In the genomic region with DNA sequence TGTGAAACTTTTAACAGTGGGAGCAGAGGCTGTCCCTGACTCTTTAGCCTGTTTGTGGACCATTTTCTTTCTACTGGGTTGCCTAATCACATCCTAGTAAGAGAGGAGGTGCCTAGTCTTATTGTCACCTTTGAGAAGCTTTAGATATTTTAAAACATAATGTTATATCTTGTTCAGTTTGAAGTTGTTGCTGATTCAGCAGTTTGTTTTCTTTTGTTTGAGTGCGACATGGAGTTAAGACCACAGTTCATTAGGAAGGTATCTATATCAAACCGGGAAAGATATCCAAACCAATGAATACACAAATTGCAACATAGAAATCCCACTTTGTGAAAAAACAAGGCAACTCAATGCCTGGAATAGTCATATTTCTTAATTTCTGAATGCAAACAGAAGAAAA, we compare ENCODE assay signal across 31 mouse cellular contexts.
"Had no signal": no experiment of that assay in that cellular context is flagged by ENCODE, and none has a peak within 500 bp of the region (broad histone marks: within the 10 kb centered on the region; RNA-seq: fewer than 3 reads in every experiment).

No protein-coding gene starts in this region.

- H3K4me1 ChIP-seq: limb, embryonic 12.5 days; limb, embryonic 13.5 days; limb, embryonic 15.5 days; liver, embryonic 12.5 days; liver, embryonic 13.5 days; liver, embryonic 15.5 days; lung, embryonic 15.5 days; megakaryocyte, embryonic 14.5 days; midbrain, embryonic 10.5 days; midbrain, embryonic 12.5 days; midbrain, embryonic 13.5 days; midbrain, embryonic 15.5 days; neural tube, embryonic 12.5 days had no signal

- H3K36me3 ChIP-seq: limb, embryonic 12.5 days; limb, embryonic 13.5 days; limb, embryonic 15.5 days; liver, embryonic 12.5 days; liver, embryonic 13.5 days; liver, embryonic 15.5 days; lung, embryonic 15.5 days; midbrain, embryonic 10.5 days; midbrain, embryonic 12.5 days; midbrain, embryonic 13.5 days; midbrain, embryonic 15.5 days; neural tube, embryonic 12.5 days had no signal

- H3K4me3 ChIP-seq: left cerebral cortex, adult 2 months; limb, embryonic 12.5 days; limb, embryonic 13.5 days; limb, embryonic 15.5 days; liver, embryonic 12.5 days; liver, embryonic 13.5 days; liver, embryonic 15.5 days; lung, embryonic 15.5 days; megakaryocyte, embryonic 14.5 days; midbrain, embryonic 10.5 days; midbrain, embryonic 12.5 days; midbrain, embryonic 13.5 days; midbrain, embryonic 15.5 days; myocyte; neural tube, embryonic 12.5 days had no signal

- H3K27me3 ChIP-seq: limb, embryonic 12.5 days; limb, embryonic 13.5 days; limb, embryonic 15.5 days; liver, embryonic 12.5 days; liver, embryonic 13.5 days; liver, embryonic 15.5 days; lung, embryonic 15.5 days; megakaryocyte, embryonic 14.5 days; midbrain, embryonic 12.5 days; midbrain, embryonic 13.5 days; midbrain, embryonic 15.5 days; neural tube, embryonic 12.5 days had no signal

- H3K27ac ChIP-seq: left cerebral cortex, adult 2 months; limb, embryonic 12.5 days; limb, embryonic 13.5 days; limb, embryonic 15.5 days; liver, embryonic 12.5 days; liver, embryonic 13.5 days; liver, embryonic 14.5 days; liver, embryonic 15.5 days; lung, embryonic 15.5 days; macrophage; midbrain, embryonic 10.5 days; midbrain, embryonic 12.5 days; midbrain, embryonic 13.5 days; midbrain, embryonic 15.5 days; neural tube, embryonic 12.5 days had no signal

- H3K4me2 ChIP-seq: limb, embryonic 12.5 days; limb, embryonic 13.5 days; limb, embryonic 15.5 days; liver, embryonic 11.5 days; liver, embryonic 12.5 days; liver, embryonic 13.5 days; liver, embryonic 15.5 days; lung, embryonic 14.5 days; lung, embryonic 15.5 days; midbrain, embryonic 11.5 days; midbrain, embryonic 12.5 days; midbrain, embryonic 13.5 days; midbrain, embryonic 15.5 days; neural tube, embryonic 12.5 days had no signal

- ATAC-seq: liver, embryonic 12.5 days; lung, postnatal 0 days; midbrain, embryonic 13.5 days; midbrain, embryonic 15.5 days; midbrain, embryonic 16.5 days had no signal

- H3K9ac ChIP-seq: limb, embryonic 12.5 days; limb, embryonic 13.5 days; limb, embryonic 15.5 days; liver, embryonic 12.5 days; liver, embryonic 13.5 days; liver, embryonic 14.5 days; liver, embryonic 15.5 days; lung, embryonic 14.5 days; lung, embryonic 15.5 days; midbrain, embryonic 12.5 days; midbrain, embryonic 13.5 days; midbrain, embryonic 15.5 days; neural tube, embryonic 12.5 days had no signal

- H3K9me3 ChIP-seq: limb, embryonic 12.5 days; limb, embryonic 13.5 days; limb, embryonic 15.5 days; liver, embryonic 12.5 days; liver, embryonic 13.5 days; liver, embryonic 15.5 days; lung, embryonic 15.5 days; megakaryocyte, embryonic 14.5 days; midbrain, embryonic 10.5 days; midbrain, embryonic 12.5 days; midbrain, embryonic 15.5 days; neural tube, embryonic 12.5 days had no signal

- DNase-seq: left cerebral cortex, postnatal 4 days; liver; liver, embryonic 13.5 days; lung, adult 18-20 months; lung, adult 2 months; lung, embryonic 14.5 days; lung, postnatal 10 days; lung, postnatal 14 days; lung, postnatal 36 days; lung, postnatal 4 days; midbrain, embryonic 14.5 days had no signal
